ENCODE assay signal across 20 mouse cellular contexts in the genomic region with DNA sequence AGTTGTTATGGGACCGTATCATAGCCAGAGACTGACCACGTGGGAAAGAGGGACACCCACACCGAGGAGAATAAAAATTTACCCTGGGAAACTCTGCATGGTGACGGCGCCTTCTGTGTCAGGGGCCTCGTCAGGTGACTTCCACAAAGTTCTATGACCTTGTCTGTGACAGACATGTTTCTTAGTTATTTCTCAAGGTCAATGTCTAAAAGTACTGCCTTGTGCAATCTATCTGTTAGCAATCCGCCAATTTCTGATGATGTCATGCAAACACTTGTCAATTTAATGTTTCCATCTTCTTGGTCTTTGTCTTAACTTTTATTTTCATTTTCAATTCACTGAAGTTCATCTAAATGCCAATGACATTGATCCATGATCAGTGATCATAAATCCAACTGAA.
"Had no signal": no experiment of that assay in that cellular context is flagged by ENCODE, and none has a peak within 500 bp of the region (broad histone marks: within the 10 kb centered on the region; RNA-seq: fewer than 3 reads in every experiment).

No protein-coding gene starts in this region.

- H3K36me3 ChIP-seq: liver, embryonic 15.5 days had no signal

- H3K4me1 ChIP-seq: limb, embryonic 10.5 days had no signal

- H3K27ac ChIP-seq: heart, adult 2 months; heart, embryonic 13.5 days; heart, embryonic 15.5 days; hindbrain, embryonic 13.5 days; hindbrain, embryonic 15.5 days; left cerebral cortex, adult 2 months; limb, embryonic 10.5 days; limb, embryonic 12.5 days; liver, embryonic 13.5 days; liver, embryonic 15.5 days had no signal

- H3K27me3 ChIP-seq: heart, embryonic 13.5 days; heart, embryonic 15.5 days; hindbrain, embryonic 13.5 days; hindbrain, embryonic 15.5 days; limb, embryonic 12.5 days; liver, embryonic 13.5 days; liver, embryonic 15.5 days had no signal

- H3K4me3 ChIP-seq: heart, adult 2 months; heart, embryonic 13.5 days; heart, embryonic 15.5 days; hindbrain, embryonic 13.5 days; hindbrain, embryonic 15.5 days; left cerebral cortex, adult 2 months; limb, embryonic 10.5 days; limb, embryonic 12.5 days; liver, embryonic 13.5 days; liver, embryonic 15.5 days had no signal

- DNase-seq: gastrocnemius, postnatal 14 days; gastrocnemius, postnatal 36 days; heart, adult 11 months; heart, adult 2 months; heart, postnatal 14 days; heart, postnatal 36 days; kidney, adult 11 months; kidney, adult 8-10 months; kidney, postnatal 10 days; kidney, postnatal 36 days; liver, embryonic 13.5 days; liver, postnatal 0 days had no signal
